Mouse (Mus musculus): ENCODE results near the gene Ints6. TPM values are rescaled to one million over a fixed set of nuclear protein-coding genes. Genes with fewer than 3 reads are reported as not detected.

The Ints6 gene
- polyA plus RNA-seq, 1 experiment from 2014 or later = 24.5 TPM

DNA sequence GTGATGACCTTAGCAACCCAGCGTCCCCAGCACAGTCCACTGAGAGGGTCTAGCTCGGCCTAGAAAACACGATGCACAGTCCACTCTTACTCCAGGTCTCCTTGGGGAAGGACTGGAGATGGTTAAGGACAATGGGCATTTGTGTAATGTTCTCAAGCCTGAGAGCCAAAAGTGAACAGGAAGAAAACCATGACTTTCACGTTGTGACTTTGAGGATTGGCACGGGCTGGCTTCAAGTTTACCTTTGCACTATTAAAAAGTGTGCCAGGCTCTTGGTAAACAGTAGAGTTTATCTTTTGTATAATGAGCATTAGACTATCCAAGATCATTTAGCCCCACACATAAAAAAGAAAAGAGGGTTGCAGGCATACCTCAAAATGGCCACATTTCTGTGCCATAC, 22.0 kb upstream of the Ints6 start:
- no peak overlapping the region for H3K9ac ChIP-seq (ENCODE audit: low read depth, low read length)
- H3K27ac ChIP-seq (ENCODE audit: low read depth, low read length) = no peak overlapping the region
- no peaks in the 10 kb centered on the region for H3K36me3 ChIP-seq (ENCODE audit: control insufficient read depth, insufficient read depth, low read length)
- no peak overlapping the region for H3K4me2 ChIP-seq (replicated peaks; ENCODE audit: low read depth, low read length)
- no peaks in the 10 kb centered on the region for H3K4me1 ChIP-seq (replicated peaks; ENCODE audit: control insufficient read depth, insufficient read depth, low read length)
- no peaks in the 10 kb centered on the region for H3K9me3 ChIP-seq (ENCODE audit: control insufficient read depth, low read length)
- ATAC-seq (ENCODE audit: low FRiP score) (no peak), DNase-seq (ENCODE audit: low spot score) (no peak)
- 80% methylated on average over 5 of the region's 5 CpGs for WGBS
- no peaks in the 10 kb centered on the region for H3K27me3 ChIP-seq (ENCODE audit: control insufficient read depth, insufficient read depth, low read length)
- no peak overlapping the region for H3K4me3 ChIP-seq (ENCODE audit: low read depth, low read length)

DNA sequence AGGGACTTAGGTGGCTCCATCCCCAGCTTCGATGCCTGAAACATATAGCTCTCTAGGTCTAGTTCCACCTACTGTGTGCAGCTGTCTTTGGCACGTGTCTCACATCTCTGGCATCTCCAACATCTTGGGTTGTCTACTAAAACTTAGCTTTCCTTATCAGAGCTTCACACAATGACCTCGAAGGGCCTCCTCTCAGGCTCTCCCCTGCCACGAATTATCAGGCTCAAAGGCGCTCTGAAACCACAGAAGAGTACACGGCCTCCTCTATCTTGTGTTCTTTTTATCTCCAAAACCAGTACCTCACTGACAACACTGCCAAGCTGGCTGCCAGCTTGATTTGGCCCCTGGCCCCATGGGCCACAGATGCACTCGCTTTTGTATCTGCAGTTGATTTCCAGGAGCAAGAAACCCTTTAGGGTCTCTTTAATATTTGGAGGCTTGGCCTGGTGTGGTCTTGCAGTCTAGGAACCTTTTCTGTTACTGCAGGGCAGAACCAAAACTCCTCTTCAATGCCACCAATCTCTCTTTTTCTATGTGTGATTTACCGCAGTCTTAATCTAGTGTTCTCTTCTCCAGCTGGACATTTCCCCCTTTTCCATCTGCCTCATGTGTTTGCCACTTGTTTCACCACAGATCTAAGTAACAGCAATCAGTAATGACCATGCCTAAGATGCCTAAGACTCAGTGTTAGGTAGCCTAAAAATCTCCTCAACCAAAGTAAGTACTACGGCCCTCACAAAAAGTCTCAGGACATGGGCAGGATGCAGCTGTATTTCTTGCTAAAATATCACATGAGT, 19.7 kb upstream of the Ints6 start:
- Histone ChIP-seq H3K27me3 (ENCODE audit: control insufficient read depth, insufficient read depth, low read length) (no peaks in the 10 kb centered on the region), H3K4me3 (ENCODE audit: low read depth, low read length) (no peak overlapping the region), H3K4me2 (replicated peaks; ENCODE audit: low read depth, low read length) (no peak overlapping the region), H3K9ac (ENCODE audit: low read depth, low read length) (no peak overlapping the region), H3K9me3 (ENCODE audit: control insufficient read depth, low read length) (no peaks in the 10 kb centered on the region), H3K27ac (ENCODE audit: low read depth, low read length) (no peak overlapping the region), H3K4me1 (replicated peaks; ENCODE audit: control insufficient read depth, insufficient read depth, low read length) (no peaks in the 10 kb centered on the region), H3K36me3 (ENCODE audit: control insufficient read depth, insufficient read depth, low read length) (no peaks in the 10 kb centered on the region)
- 91% methylated on average over 9 of the region's 9 CpGs for WGBS
- no peak for ATAC-seq (ENCODE audit: low FRiP score)
- no peak for DNase-seq (ENCODE audit: low spot score)

DNA sequence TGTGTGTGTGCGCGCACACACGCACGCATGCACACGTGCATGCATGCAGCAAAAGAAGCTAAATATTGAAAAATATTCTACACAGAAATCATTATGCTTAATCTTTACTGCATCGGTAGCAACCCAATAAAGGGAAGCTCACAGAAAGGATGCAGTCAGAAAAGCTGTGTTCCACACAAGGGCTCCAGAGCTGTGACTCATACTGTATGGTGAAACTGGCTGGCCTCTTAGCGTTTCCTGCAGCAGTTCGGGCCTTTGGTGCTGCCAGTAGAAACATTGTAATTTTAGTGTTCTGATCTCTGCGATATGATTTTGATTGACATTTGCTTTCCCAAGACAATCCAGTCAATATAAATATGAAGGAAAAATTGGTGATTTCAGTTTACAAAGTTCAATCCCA, 17.1 kb upstream of the Ints6 start:
- Histone ChIP-seq H3K27ac (ENCODE audit: low read depth, low read length) (no peak overlapping the region), H3K36me3 (ENCODE audit: control insufficient read depth, insufficient read depth, low read length) (no peaks in the 10 kb centered on the region), H3K4me2 (replicated peaks; ENCODE audit: low read depth, low read length) (no peak overlapping the region), H3K9ac (ENCODE audit: low read depth, low read length) (no peak overlapping the region), H3K4me3 (ENCODE audit: low read depth, low read length) (no peak overlapping the region), H3K27me3 (ENCODE audit: control insufficient read depth, insufficient read depth, low read length) (no peaks in the 10 kb centered on the region), H3K4me1 (replicated peaks; ENCODE audit: control insufficient read depth, insufficient read depth, low read length) (no peaks in the 10 kb centered on the region), H3K9me3 (ENCODE audit: control insufficient read depth, low read length) (no peaks in the 10 kb centered on the region)
- no peak for DNase-seq (ENCODE audit: low spot score)
- 96% methylated on average over 9 of the region's 9 CpGs for WGBS
- ATAC-seq (ENCODE audit: low FRiP score) = no peak

DNA sequence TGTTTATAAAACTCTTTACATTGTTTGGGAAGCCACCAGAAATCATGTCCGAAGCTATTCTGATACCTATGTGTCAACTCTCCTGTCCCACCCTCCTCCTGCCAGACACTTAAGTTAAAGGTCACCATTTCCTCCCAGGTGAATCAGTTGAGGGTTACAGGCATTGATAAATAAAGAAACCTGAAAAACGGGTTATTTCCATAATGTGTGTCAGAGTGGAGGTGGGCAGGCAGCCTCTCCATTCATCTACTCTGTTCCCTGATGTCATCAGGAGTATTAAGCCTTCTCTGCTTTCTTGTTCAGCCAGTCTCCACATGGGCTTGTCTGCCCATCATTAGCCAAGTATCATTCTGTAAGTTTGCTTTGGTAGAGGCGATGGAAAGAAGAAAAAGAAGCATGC, 14.1 kb upstream of the Ints6 start:
- H3K27me3 ChIP-seq (ENCODE audit: control insufficient read depth, insufficient read depth, low read length) = no peaks in the 10 kb centered on the region
- H3K4me1 ChIP-seq (replicated peaks; ENCODE audit: control insufficient read depth, insufficient read depth, low read length) = no peaks in the 10 kb centered on the region
- no peak overlapping the region for H3K4me2 ChIP-seq (replicated peaks; ENCODE audit: low read depth, low read length)
- no peak for DNase-seq (ENCODE audit: low spot score)
- no peaks in the 10 kb centered on the region for H3K36me3 ChIP-seq (ENCODE audit: control insufficient read depth, insufficient read depth, low read length)
- H3K4me3 ChIP-seq (ENCODE audit: low read depth, low read length) = no peak overlapping the region
- ATAC-seq (ENCODE audit: low FRiP score) = no peak
- 88% methylated on average over 3 of the region's 3 CpGs for WGBS
- no peak overlapping the region for H3K27ac ChIP-seq (ENCODE audit: low read depth, low read length)
- no peak overlapping the region for H3K9ac ChIP-seq (ENCODE audit: low read depth, low read length)
- H3K9me3 ChIP-seq (ENCODE audit: control insufficient read depth, low read length) = no peaks in the 10 kb centered on the region

DNA sequence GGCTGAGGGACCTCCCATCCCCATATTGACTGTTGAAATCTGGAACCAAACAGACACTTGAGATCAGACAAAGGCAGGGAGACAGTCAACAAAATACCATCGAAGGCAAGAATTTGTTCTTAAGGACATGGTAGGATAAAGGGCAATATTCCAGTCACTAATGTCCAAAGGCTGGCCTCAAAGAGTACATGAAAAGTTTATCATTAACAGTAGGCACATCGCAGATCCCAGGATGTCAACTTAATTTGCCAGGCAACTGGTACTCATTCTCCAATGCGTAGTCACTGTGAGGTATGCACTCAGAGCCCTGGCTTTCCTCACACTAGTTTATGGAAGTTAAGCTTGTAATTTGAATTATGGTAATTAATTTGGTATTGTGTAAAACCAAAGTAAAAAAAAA, 13.3 kb upstream of the Ints6 start:
- no peak overlapping the region for H3K9ac ChIP-seq (ENCODE audit: low read depth, low read length)
- no peak overlapping the region for H3K27ac ChIP-seq (ENCODE audit: low read depth, low read length)
- no peak overlapping the region for H3K4me3 ChIP-seq (ENCODE audit: low read depth, low read length)
- WGBS = 91% methylated on average over 3 of the region's 3 CpGs
- no peaks in the 10 kb centered on the region for H3K27me3 ChIP-seq (ENCODE audit: control insufficient read depth, insufficient read depth, low read length)
- ATAC-seq (ENCODE audit: low FRiP score) = no peak
- no peak for DNase-seq (ENCODE audit: low spot score)
- no peaks in the 10 kb centered on the region for H3K9me3 ChIP-seq (ENCODE audit: control insufficient read depth, low read length)
- no peaks in the 10 kb centered on the region for H3K36me3 ChIP-seq (ENCODE audit: control insufficient read depth, insufficient read depth, low read length)
- H3K4me2 ChIP-seq (replicated peaks; ENCODE audit: low read depth, low read length) = no peak overlapping the region
- H3K4me1 ChIP-seq (replicated peaks; ENCODE audit: control insufficient read depth, insufficient read depth, low read length) = no peaks in the 10 kb centered on the region

DNA sequence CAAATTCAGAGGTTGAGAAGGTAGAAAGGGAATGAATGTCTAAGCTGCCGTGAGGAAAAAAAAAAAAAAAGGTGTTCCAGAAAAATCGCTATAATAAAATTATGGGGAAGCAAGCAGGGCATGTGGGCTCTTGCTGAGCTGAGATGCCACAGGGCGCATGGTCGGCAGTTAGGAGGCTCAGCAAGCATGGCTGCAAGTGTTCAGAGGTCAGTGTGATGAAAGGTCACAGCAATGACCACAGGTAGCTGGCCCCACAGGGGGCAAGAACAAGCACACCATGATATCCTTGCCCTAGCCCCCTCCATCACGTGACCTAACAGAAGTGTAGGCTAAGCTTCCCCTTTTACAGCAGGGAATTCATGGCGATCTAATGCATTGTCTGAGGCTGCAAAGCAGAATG, 12.8 kb upstream of the Ints6 start:
- Histone ChIP-seq H3K27me3 (ENCODE audit: control insufficient read depth, insufficient read depth, low read length) (no peaks in the 10 kb centered on the region), H3K36me3 (ENCODE audit: control insufficient read depth, insufficient read depth, low read length) (no peaks in the 10 kb centered on the region), H3K27ac (ENCODE audit: low read depth, low read length) (no peak overlapping the region), H3K4me1 (replicated peaks; ENCODE audit: control insufficient read depth, insufficient read depth, low read length) (no peaks in the 10 kb centered on the region), H3K9ac (ENCODE audit: low read depth, low read length) (no peak overlapping the region), H3K9me3 (ENCODE audit: control insufficient read depth, low read length) (no peaks in the 10 kb centered on the region), H3K4me3 (ENCODE audit: low read depth, low read length) (no peak overlapping the region), H3K4me2 (replicated peaks; ENCODE audit: low read depth, low read length) (no peak overlapping the region)
- DNase-seq (ENCODE audit: low spot score) (no peak), ATAC-seq (ENCODE audit: low FRiP score) (no peak)
- WGBS = 73% methylated on average over 6 of the region's 6 CpGs

DNA sequence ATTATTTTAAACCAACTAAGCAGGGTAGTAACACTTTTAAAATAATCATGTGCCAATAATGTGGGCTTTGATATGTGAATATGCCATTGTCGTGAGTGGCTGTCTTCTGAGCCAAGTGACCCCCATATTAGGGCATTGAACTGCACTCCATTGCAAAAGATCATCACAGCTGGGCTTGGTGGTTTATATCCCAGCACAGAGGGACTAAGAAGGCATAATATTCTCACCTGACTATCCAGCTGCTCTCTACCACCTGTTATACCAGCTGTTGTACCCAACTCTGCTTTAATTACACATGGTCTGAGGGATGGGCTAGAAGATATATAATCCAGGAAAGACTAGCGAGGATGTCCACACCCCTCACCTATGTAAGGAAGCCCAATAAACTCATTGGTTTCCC, 4.4 kb upstream of the Ints6 start:
- Histone ChIP-seq H3K4me1 (replicated peaks; ENCODE audit: control insufficient read depth, insufficient read depth, low read length) (no peaks in the 10 kb centered on the region), H3K4me2 (replicated peaks; ENCODE audit: low read depth, low read length) (no peak overlapping the region), H3K4me3 (ENCODE audit: low read depth, low read length) (no peak overlapping the region), H3K9ac (ENCODE audit: low read depth, low read length) (no peak overlapping the region), H3K27me3 (ENCODE audit: control insufficient read depth, insufficient read depth, low read length) (no peaks in the 10 kb centered on the region), H3K27ac (ENCODE audit: low read depth, low read length) (no peak overlapping the region), H3K9me3 (ENCODE audit: control insufficient read depth, low read length) (no peaks in the 10 kb centered on the region), H3K36me3 (ENCODE audit: control insufficient read depth, insufficient read depth, low read length) (no peaks in the 10 kb centered on the region)
- DNase-seq (ENCODE audit: low spot score) = no peak
- ATAC-seq (ENCODE audit: low FRiP score) = no peak
- 87% methylated on average over 2 of the region's 2 CpGs for WGBS

DNA sequence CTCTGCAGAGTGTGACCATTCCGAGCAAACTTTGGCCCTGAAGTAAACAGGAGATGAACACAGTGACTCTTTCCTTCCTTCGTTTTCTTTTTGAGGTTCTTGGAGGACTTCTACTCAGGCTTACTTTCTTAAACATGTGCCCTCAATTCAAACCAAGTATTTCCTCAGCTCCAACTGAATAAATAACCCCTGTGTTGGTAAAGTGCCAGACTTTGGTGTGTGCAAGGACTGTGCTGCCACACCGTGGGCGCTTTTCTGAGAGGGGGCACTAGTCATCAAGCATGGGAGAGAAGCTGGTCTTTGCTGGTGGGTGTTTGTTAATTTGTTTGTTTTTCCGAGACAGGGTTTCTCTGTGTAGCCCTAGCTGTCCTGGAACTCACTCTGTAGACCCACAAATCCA, 3.4 kb upstream of the Ints6 start:
- H3K27ac ChIP-seq (ENCODE audit: low read depth, low read length) = no peak overlapping the region
- 82% methylated on average over 5 of the region's 5 CpGs for WGBS
- no peaks in the 10 kb centered on the region for H3K36me3 ChIP-seq (ENCODE audit: control insufficient read depth, insufficient read depth, low read length)
- H3K27me3 ChIP-seq (ENCODE audit: control insufficient read depth, insufficient read depth, low read length) = no peaks in the 10 kb centered on the region
- DNase-seq (ENCODE audit: low spot score) = no peak
- no peaks in the 10 kb centered on the region for H3K4me1 ChIP-seq (replicated peaks; ENCODE audit: control insufficient read depth, insufficient read depth, low read length)
- H3K9ac ChIP-seq (ENCODE audit: low read depth, low read length) = no peak overlapping the region
- no peak overlapping the region for H3K4me2 ChIP-seq (replicated peaks; ENCODE audit: low read depth, low read length)
- no peak overlapping the region for H3K4me3 ChIP-seq (ENCODE audit: low read depth, low read length)
- H3K9me3 ChIP-seq (ENCODE audit: control insufficient read depth, low read length) = no peaks in the 10 kb centered on the region
- ATAC-seq (ENCODE audit: low FRiP score) = no peak

DNA sequence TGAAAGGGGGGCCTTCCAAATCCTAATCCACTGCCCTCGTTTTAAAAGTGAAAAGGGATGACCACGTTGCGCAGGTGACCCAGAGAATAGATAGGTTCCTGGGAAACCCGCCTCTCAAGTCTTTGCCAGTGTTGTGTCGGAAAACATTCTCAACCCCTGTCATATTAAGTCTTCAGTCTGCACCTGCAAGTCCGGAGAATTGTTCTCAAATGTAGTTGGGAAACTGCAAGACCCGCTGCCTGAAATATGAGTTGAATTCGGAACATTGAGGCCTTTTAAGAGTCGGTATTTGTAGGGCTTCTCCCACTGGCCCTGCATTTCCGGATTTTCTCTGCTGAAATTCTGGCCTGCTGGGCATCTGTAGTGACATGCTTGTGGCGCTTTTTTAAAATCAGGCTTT, 974 bp upstream of the Ints6 start:
- WGBS = 4% methylated on average over 11 of the region's 11 CpGs
- peak overlapping the region; percentile 47 for H3K4me3 ChIP-seq (ENCODE audit: low read depth, low read length)

More for the DNA sequence above, 974 bp upstream of the Ints6 start:
- ATAC-seq (ENCODE audit: low FRiP score) = no peak
- no peak for DNase-seq (ENCODE audit: low spot score)
- no peaks in the 10 kb centered on the region for H3K36me3 ChIP-seq (ENCODE audit: control insufficient read depth, insufficient read depth, low read length)
- H3K27ac ChIP-seq (ENCODE audit: low read depth, low read length) = peak overlapping the region; percentile 87
- peak overlapping the region; percentile 67 for H3K4me2 ChIP-seq (replicated peaks; ENCODE audit: low read depth, low read length)
- H3K27me3 ChIP-seq (ENCODE audit: control insufficient read depth, insufficient read depth, low read length) = no peaks in the 10 kb centered on the region
- H3K9me3 ChIP-seq (ENCODE audit: control insufficient read depth, low read length) = no peaks in the 10 kb centered on the region
- peak overlapping the region; percentile 72 for H3K9ac ChIP-seq (ENCODE audit: low read depth, low read length)
- H3K4me1 ChIP-seq (replicated peaks; ENCODE audit: control insufficient read depth, insufficient read depth, low read length) = no peaks in the 10 kb centered on the region

Data from hindbrain, embryonic 11.5 days (tissue).